Mouse (Mus musculus): Measurements from ENCODE around the gene Gpd1l. TPM values are rescaled to one million over a fixed set of nuclear protein-coding genes. Genes with fewer than 3 reads are reported as not detected.

Gene Gpd1l
- polyA plus RNA-seq, 2 experiments, result 3.4 to 4.6 TPM

DNA sequence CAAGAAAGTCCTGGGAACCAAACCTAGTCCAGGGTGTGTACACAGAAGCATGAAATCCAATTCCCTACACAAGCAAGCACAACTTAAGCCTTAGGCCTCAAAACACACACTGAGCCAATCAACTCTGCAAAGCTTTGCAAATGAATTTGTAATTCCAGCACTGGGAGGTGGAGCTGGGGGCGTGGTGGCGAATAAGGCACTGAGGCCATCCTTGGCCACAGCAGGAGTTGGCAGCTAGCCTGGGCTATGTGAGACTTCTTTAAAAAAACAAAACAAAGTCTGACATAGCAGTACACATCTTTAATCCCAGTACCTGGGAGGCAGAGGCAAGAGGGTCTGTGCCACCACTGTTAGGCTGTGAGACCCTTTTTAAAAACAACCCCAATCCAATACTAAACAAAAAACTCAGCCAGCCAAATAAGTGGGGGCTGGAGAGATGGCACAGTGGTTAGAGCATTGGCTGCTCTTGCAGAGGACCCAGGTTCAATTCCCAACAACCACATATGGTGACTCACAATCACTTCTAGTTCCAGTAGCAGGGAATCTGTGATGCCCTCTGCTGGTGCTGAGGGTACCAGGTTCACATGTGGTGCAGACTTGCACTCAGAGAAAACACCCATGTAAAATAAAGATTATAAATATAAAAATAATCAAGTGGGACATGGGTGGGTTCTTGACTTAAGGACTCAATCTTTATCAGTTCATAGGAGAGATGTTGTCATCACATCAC, 12.3 kb downstream of the Gpd1l start:
- Histone ChIP-seq H3K4me2 (ENCODE audit: low read depth) (no peak overlapping the region), H3K36me3 (replicated peaks; ENCODE audit: control insufficient read depth, insufficient read depth, low read depth) (no peaks in the 10 kb centered on the region), H3K9ac (replicated peaks) (no peak overlapping the region), H3K4me3 (ENCODE audit: insufficient read depth in 1 of 2, low read depth in 2 of 2, low read length in 2 of 2) (no peak overlapping the region), H3K4me1 (replicated peaks; ENCODE audit: control insufficient read depth in 2 of 2, insufficient read depth in 2 of 2, low read length in 1 of 2) (peaks cover 4 to 9% of the 10 kb centered on the region in 2 experiments; a peak in 2 of 4 replicates), H3K9me3 (ENCODE audit: control insufficient read depth, low read length) (no peaks in the 10 kb centered on the region), H3K27me3 (ENCODE audit: control insufficient read depth, insufficient read depth, low read length) (no peaks in the 10 kb centered on the region), H3K27ac (no peak overlapping the region)
- DNase-seq (ENCODE audit: low read depth in 3 of 3, low spot score in 3 of 3) (no peak), ATAC-seq (ENCODE audit: insufficient read depth) (no peak)
- TF ChIP-seq EP300 (IDR thresholded peaks at IDR 0.05; ENCODE audit: low read depth) (no peak), CTCF (IDR thresholded peaks at IDR 0.05; ENCODE audit: low read depth) (no peak)
- WGBS (ENCODE audit: insufficient replicate concordance), result 78% methylated on average over 2 of the region's 2 CpGs

DNA sequence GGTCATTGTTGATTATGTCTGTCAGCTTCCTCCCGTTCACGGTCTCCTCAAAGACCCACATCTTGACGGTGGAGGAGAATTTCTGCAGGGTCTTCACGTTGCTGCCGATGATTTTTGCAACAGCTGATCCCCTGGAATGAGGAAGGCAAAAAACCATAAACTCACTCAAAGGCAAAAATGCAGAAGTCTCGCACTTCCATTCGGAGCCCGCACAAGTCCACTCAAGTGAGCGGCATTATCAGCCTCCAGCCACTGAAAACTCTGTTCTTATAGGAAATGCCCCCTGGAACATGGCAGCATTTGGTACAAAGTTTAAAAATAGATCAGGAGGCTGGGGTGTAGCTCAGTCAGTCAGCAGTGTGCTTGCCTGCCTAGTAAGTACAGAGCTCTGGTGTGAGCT, 13.2 kb downstream of the Gpd1l start:
- H3K4me2 ChIP-seq (ENCODE audit: low read depth), result no peak overlapping the region
- TF ChIP-seq CTCF (IDR thresholded peaks at IDR 0.05; ENCODE audit: low read depth) (no peak), EP300 (IDR thresholded peaks at IDR 0.05; ENCODE audit: low read depth) (no peak)
- ATAC-seq (ENCODE audit: insufficient read depth) (no peak), DNase-seq (ENCODE audit: low read depth in 3 of 3, low spot score in 3 of 3) (no peak)
- H3K9me3 ChIP-seq (ENCODE audit: control insufficient read depth, low read length), result no peaks in the 10 kb centered on the region
- H3K27ac ChIP-seq, result no peak overlapping the region
- no peak overlapping the region for H3K9ac ChIP-seq (replicated peaks)
- WGBS (ENCODE audit: insufficient replicate concordance), result 36% methylated on average over 9 of the region's 9 CpGs
- no peaks in the 10 kb centered on the region for H3K27me3 ChIP-seq (ENCODE audit: control insufficient read depth, insufficient read depth, low read length)
- H3K4me3 ChIP-seq (ENCODE audit: insufficient read depth in 1 of 2, low read depth in 2 of 2, low read length in 2 of 2), result no peak overlapping the region
- H3K36me3 ChIP-seq (replicated peaks; ENCODE audit: control insufficient read depth, insufficient read depth, low read depth), result no peaks in the 10 kb centered on the region
- peaks cover 4% of the 10 kb centered on the region in 2 experiments; a peak in 1 of 4 replicates for H3K4me1 ChIP-seq (replicated peaks; ENCODE audit: control insufficient read depth in 2 of 2, insufficient read depth in 2 of 2, low read length in 1 of 2)

DNA sequence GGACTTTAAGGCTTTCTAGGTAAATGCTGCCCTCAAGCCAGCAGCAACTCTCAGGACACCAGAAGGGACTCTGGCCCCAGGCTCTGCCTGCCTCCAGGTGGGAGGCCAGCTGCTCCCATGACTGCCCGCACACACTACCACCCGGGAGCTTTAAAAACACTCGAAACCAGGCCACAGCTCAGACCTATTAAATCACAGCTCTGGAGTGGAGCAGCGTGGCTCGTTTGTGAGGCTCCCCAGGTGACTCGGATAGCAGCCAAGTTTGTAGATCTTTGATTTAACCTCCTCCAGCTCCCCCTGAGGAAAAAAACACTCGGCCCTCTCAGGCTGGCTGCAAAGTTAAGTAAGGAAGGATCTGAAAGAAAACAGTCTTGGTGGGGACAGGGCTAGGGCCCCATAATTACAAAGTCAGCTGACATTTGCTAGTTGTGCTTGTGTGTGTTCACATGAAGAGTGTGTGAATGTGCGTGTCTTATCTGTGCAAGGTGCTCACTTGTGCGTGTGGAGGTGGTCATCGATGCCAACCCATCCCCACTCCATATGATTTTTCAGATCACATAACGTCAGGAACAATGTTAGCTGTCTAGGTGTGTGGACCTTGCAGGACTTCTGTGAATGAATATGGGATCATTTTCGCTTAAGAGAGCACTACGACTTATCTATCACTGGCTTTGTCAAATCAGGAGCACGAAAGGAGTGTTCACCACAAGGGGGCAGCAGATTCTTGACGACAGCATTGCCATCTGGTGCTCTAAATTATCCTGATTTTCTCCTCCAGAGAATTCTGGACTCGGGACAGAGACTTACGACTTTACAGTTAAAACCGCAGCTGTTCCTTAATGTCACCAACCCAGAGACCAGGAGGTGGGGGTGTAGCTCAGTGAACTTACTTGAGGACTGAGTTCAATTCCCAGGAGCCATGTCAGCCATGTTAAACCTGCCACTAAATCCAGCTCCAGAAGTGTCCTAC, 20.8 kb downstream of the Gpd1l start:
- Histone ChIP-seq H3K4me1 (replicated peaks; ENCODE audit: control insufficient read depth in 2 of 2, insufficient read depth in 2 of 2, low read length in 1 of 2) (0 out of 4 replicates have a peak, but pooled peaks cover 0 to 2% of the 10 kb centered on the region in 2 experiments), H3K4me2 (ENCODE audit: low read depth) (no peak overlapping the region), H3K9ac (replicated peaks) (no peak overlapping the region), H3K27ac (no peak overlapping the region), H3K9me3 (ENCODE audit: control insufficient read depth, low read length) (no peaks in the 10 kb centered on the region), H3K27me3 (ENCODE audit: control insufficient read depth, insufficient read depth, low read length) (no peaks in the 10 kb centered on the region), H3K4me3 (ENCODE audit: insufficient read depth in 1 of 2, low read depth in 2 of 2, low read length in 2 of 2) (no peak overlapping the region), H3K36me3 (replicated peaks; ENCODE audit: control insufficient read depth, insufficient read depth, low read depth) (no peaks in the 10 kb centered on the region)
- TF ChIP-seq CTCF (IDR thresholded peaks at IDR 0.05; ENCODE audit: low read depth) (peak; percentile 75), EP300 (IDR thresholded peaks at IDR 0.05; ENCODE audit: low read depth) (no peak)
- DNase-seq (ENCODE audit: low read depth in 3 of 3, low spot score in 3 of 3) (peak in 2 of 3 experiments; percentile 28 to 30), ATAC-seq (ENCODE audit: insufficient read depth) (no peak)
- 54% methylated on average over 18 of the region's 18 CpGs for WGBS (ENCODE audit: insufficient replicate concordance)

DNA sequence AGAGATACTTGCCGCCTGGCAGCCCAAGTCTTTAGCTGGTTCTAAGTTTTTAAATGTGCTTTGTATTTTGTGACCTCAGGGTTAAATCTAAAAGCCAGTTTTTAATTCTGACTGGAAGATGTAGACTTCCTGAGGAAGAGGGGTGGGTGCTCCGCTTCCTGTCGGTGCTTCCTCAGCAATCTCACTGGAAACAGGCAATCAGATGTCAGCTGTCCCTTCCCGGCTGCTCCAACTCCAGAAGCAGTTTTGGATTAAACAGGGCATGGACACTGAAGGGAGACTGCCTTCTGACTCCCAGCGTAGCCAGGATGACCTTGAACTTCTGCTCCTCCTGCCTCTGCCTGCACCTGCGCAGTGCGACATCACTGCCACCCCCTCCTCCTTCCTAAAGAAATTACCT, 26.3 kb downstream of the Gpd1l start:
- no peak overlapping the region for H3K4me3 ChIP-seq (ENCODE audit: insufficient read depth in 1 of 2, low read depth in 2 of 2, low read length in 2 of 2)
- TF ChIP-seq EP300 (IDR thresholded peaks at IDR 0.05; ENCODE audit: low read depth) (no peak), CTCF (IDR thresholded peaks at IDR 0.05; ENCODE audit: low read depth) (no peak)
- 63% methylated on average over 7 of the region's 7 CpGs for WGBS (ENCODE audit: insufficient replicate concordance)
- no peak overlapping the region for H3K4me2 ChIP-seq (ENCODE audit: low read depth)
- ATAC-seq (ENCODE audit: insufficient read depth), result peak; percentile 23; the same call in 1 of the 2 replicates
- no peak overlapping the region for H3K27ac ChIP-seq
- no peaks in the 10 kb centered on the region for H3K27me3 ChIP-seq (ENCODE audit: control insufficient read depth, insufficient read depth, low read length)
- no peaks in the 10 kb centered on the region for H3K36me3 ChIP-seq (replicated peaks; ENCODE audit: control insufficient read depth, insufficient read depth, low read depth)
- no peak for DNase-seq (ENCODE audit: low read depth in 3 of 3, low spot score in 3 of 3)
- H3K9me3 ChIP-seq (ENCODE audit: control insufficient read depth, low read length), result no peaks in the 10 kb centered on the region
- H3K4me1 ChIP-seq (replicated peaks; ENCODE audit: control insufficient read depth in 2 of 2, insufficient read depth in 2 of 2, low read length in 1 of 2), result 0 out of 4 replicates have a peak, but pooled peaks cover 0 to 2% of the 10 kb centered on the region in 2 experiments
- H3K9ac ChIP-seq (replicated peaks), result no peak overlapping the region

DNA sequence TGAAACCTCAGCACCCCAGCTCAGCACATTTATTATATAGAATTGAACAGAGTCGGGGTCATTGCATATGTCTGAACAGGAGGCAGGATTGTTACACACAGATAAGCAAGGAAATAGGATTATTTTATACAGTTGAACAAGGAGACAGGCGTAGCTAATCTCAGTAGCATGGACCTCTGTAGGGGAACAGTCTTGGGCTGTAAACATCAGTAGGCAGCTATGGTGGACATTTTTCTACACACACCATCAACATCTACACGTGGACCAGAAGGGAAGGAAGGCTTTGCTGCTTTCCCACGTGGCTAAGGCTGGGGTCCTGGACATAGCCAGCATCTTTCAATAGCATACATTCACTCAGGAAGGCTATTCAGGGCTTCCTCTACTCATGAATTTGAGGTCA, 37.9 kb downstream of the Gpd1l start:
- H3K27ac ChIP-seq, result no peak overlapping the region
- H3K9ac ChIP-seq (replicated peaks), result no peak overlapping the region
- no peaks in the 10 kb centered on the region for H3K36me3 ChIP-seq (replicated peaks; ENCODE audit: control insufficient read depth, insufficient read depth, low read depth)
- ATAC-seq (ENCODE audit: insufficient read depth) (no peak), DNase-seq (ENCODE audit: low read depth in 3 of 3, low spot score in 3 of 3) (no peak)
- no peaks in the 10 kb centered on the region for H3K27me3 ChIP-seq (ENCODE audit: control insufficient read depth, insufficient read depth, low read length)
- 46% methylated on average over 4 of the region's 4 CpGs for WGBS (ENCODE audit: insufficient replicate concordance)
- no peak overlapping the region for H3K4me3 ChIP-seq (ENCODE audit: insufficient read depth in 1 of 2, low read depth in 2 of 2, low read length in 2 of 2)
- no peaks in the 10 kb centered on the region for H3K4me1 ChIP-seq (replicated peaks; ENCODE audit: control insufficient read depth in 2 of 2, insufficient read depth in 2 of 2, low read length in 1 of 2)
- H3K9me3 ChIP-seq (ENCODE audit: control insufficient read depth, low read length), result no peaks in the 10 kb centered on the region
- TF ChIP-seq CTCF (IDR thresholded peaks at IDR 0.05; ENCODE audit: low read depth) (no peak), EP300 (IDR thresholded peaks at IDR 0.05; ENCODE audit: low read depth) (no peak)
- no peak overlapping the region for H3K4me2 ChIP-seq (ENCODE audit: low read depth)

Data from liver, embryonic 14.5 days (tissue).